Mouse (Mus musculus): ENCODE measurements around the gene Slc24a4. TPM values are rescaled to one million over a fixed set of nuclear protein-coding genes. Genes with fewer than 3 reads are reported as not detected.

Gene Slc24a4
- polyA plus RNA-seq, 1 experiment from 2014 or later = 0.62 TPM

- 75% methylated on average over 18 of the region's 18 CpGs for WGBS
- H3K9me3 ChIP-seq (ENCODE audit: control insufficient read depth, low read length) = no peaks in the 10 kb centered on the region
- H3K4me2 ChIP-seq (ENCODE audit: low read length) = no peak overlapping the region
- H3K4me1 ChIP-seq (replicated peaks; ENCODE audit: control insufficient read depth, insufficient read depth, low read length) = no peaks in the 10 kb centered on the region
- ATAC-seq (replicated peaks; ENCODE audit: low FRiP score, low TSS enrichment, low read depth) (no peak), DNase-seq (ENCODE audit: low spot score) (no peak)
- H3K36me3 ChIP-seq (ENCODE audit: control insufficient read depth, insufficient read depth, low read length) = no peaks in the 10 kb centered on the region
- H3K4me3 ChIP-seq (ENCODE audit: low read depth, low read length) = no peak overlapping the region
- no peak overlapping the region for H3K27ac ChIP-seq (ENCODE audit: low read depth)
- H3K27me3 ChIP-seq (replicated peaks; ENCODE audit: control insufficient read depth, insufficient read depth, low read length) = no peaks in the 10 kb centered on the region
- H3K9ac ChIP-seq (ENCODE audit: low read length) = no peak overlapping the region
These were observed 52.0 kb downstream of the Slc24a4 start for GRCm38 (mm10) chr12:102180371-102181074.

GRCm38 (mm10) chr12:102181799-102182357 lies 53.3 kb downstream of the Slc24a4 start:
- H3K9ac ChIP-seq (ENCODE audit: low read length) = no peak overlapping the region
- DNase-seq (ENCODE audit: low spot score) = peak; percentile 89
- H3K36me3 ChIP-seq (ENCODE audit: control insufficient read depth, insufficient read depth, low read length) = no peaks in the 10 kb centered on the region
- 45% methylated on average over 5 of the region's 5 CpGs for WGBS
- H3K27me3 ChIP-seq (replicated peaks; ENCODE audit: control insufficient read depth, insufficient read depth, low read length) = no peaks in the 10 kb centered on the region
- H3K27ac ChIP-seq (ENCODE audit: low read depth) = no peak overlapping the region
- 0 out of 2 replicates have a peak, but pooled peaks have one; percentile 53 for ATAC-seq (replicated peaks; ENCODE audit: low FRiP score, low TSS enrichment, low read depth)
- no peak overlapping the region for H3K4me3 ChIP-seq (ENCODE audit: low read depth, low read length)
- H3K4me2 ChIP-seq (ENCODE audit: low read length) = no peak overlapping the region
- H3K9me3 ChIP-seq (ENCODE audit: control insufficient read depth, low read length) = no peaks in the 10 kb centered on the region
- no peaks in the 10 kb centered on the region for H3K4me1 ChIP-seq (replicated peaks; ENCODE audit: control insufficient read depth, insufficient read depth, low read length)

- Histone ChIP-seq H3K36me3 (ENCODE audit: control insufficient read depth, insufficient read depth, low read length) (no peaks in the 10 kb centered on the region), H3K9ac (ENCODE audit: low read length) (no peak overlapping the region), H3K27me3 (replicated peaks; ENCODE audit: control insufficient read depth, insufficient read depth, low read length) (no peaks in the 10 kb centered on the region), H3K9me3 (ENCODE audit: control insufficient read depth, low read length) (0 out of 2 replicates have a peak, but pooled peaks cover under 1% of the 10 kb centered on the region), H3K4me1 (replicated peaks; ENCODE audit: control insufficient read depth, insufficient read depth, low read length) (no peaks in the 10 kb centered on the region), H3K27ac (ENCODE audit: low read depth) (no peak overlapping the region), H3K4me2 (ENCODE audit: low read length) (no peak overlapping the region), H3K4me3 (ENCODE audit: low read depth, low read length) (no peak overlapping the region)
- no peak for ATAC-seq (replicated peaks; ENCODE audit: low FRiP score, low TSS enrichment, low read depth)
- DNase-seq (ENCODE audit: low spot score) = no peak
- 80% methylated on average over 6 of the region's 6 CpGs for WGBS
These were observed 54.1 kb downstream of the Slc24a4 start for GRCm38 (mm10) chr12:102182621-102183020.

GRCm38 (mm10) chr12:102183201-102183600 lies 54.7 kb downstream of the Slc24a4 start:
- WGBS = 71% methylated on average over 9 of the region's 9 CpGs
- Histone ChIP-seq H3K4me2 (ENCODE audit: low read length) (no peak overlapping the region), H3K27me3 (replicated peaks; ENCODE audit: control insufficient read depth, insufficient read depth, low read length) (no peaks in the 10 kb centered on the region), H3K4me1 (replicated peaks; ENCODE audit: control insufficient read depth, insufficient read depth, low read length) (no peaks in the 10 kb centered on the region), H3K27ac (ENCODE audit: low read depth) (no peak overlapping the region), H3K4me3 (ENCODE audit: low read depth, low read length) (no peak overlapping the region), H3K9ac (ENCODE audit: low read length) (no peak overlapping the region), H3K9me3 (ENCODE audit: control insufficient read depth, low read length) (0 out of 2 replicates have a peak, but pooled peaks cover 7% of the 10 kb centered on the region), H3K36me3 (ENCODE audit: control insufficient read depth, insufficient read depth, low read length) (no peaks in the 10 kb centered on the region)
- no peak for DNase-seq (ENCODE audit: low spot score)
- no peak for ATAC-seq (replicated peaks; ENCODE audit: low FRiP score, low TSS enrichment, low read depth)

- no peaks in the 10 kb centered on the region for H3K27me3 ChIP-seq (replicated peaks; ENCODE audit: control insufficient read depth, insufficient read depth, low read length)
- no peak overlapping the region for H3K4me3 ChIP-seq (ENCODE audit: low read depth, low read length)
- no peaks in the 10 kb centered on the region for H3K4me1 ChIP-seq (replicated peaks; ENCODE audit: control insufficient read depth, insufficient read depth, low read length)
- H3K4me2 ChIP-seq (ENCODE audit: low read length) = no peak overlapping the region
- ATAC-seq (replicated peaks; ENCODE audit: low FRiP score, low TSS enrichment, low read depth) = no peak
- DNase-seq (ENCODE audit: low spot score) = no peak
- no peaks in the 10 kb centered on the region for H3K36me3 ChIP-seq (ENCODE audit: control insufficient read depth, insufficient read depth, low read length)
- 86% methylated on average over 11 of the region's 11 CpGs for WGBS
- no peak overlapping the region for H3K9ac ChIP-seq (ENCODE audit: low read length)
- H3K9me3 ChIP-seq (ENCODE audit: control insufficient read depth, low read length) = 0 out of 2 replicates have a peak, but pooled peaks cover 7% of the 10 kb centered on the region
- H3K27ac ChIP-seq (ENCODE audit: low read depth) = no peak overlapping the region
These were observed 62.3 kb downstream of the Slc24a4 start for GRCm38 (mm10) chr12:102190820-102191219.

GRCm38 (mm10) chr12:102201516-102201915 lies 73.0 kb downstream of the Slc24a4 start:
- ATAC-seq (replicated peaks; ENCODE audit: low FRiP score, low TSS enrichment, low read depth) (no peak), DNase-seq (ENCODE audit: low spot score) (no peak)
- no peak overlapping the region for H3K27ac ChIP-seq (ENCODE audit: low read depth)
- no peaks in the 10 kb centered on the region for H3K36me3 ChIP-seq (ENCODE audit: control insufficient read depth, insufficient read depth, low read length)
- H3K4me3 ChIP-seq (ENCODE audit: low read depth, low read length) = no peak overlapping the region
- no peak overlapping the region for H3K9ac ChIP-seq (ENCODE audit: low read length)
- H3K4me2 ChIP-seq (ENCODE audit: low read length) = no peak overlapping the region
- H3K4me1 ChIP-seq (replicated peaks; ENCODE audit: control insufficient read depth, insufficient read depth, low read length) = no peaks in the 10 kb centered on the region
- no peaks in the 10 kb centered on the region for H3K27me3 ChIP-seq (replicated peaks; ENCODE audit: control insufficient read depth, insufficient read depth, low read length)
- H3K9me3 ChIP-seq (ENCODE audit: control insufficient read depth, low read length) = no peaks in the 10 kb centered on the region
- WGBS = 75% methylated on average over 4 of the region's 4 CpGs

- Histone ChIP-seq H3K4me1 (replicated peaks; ENCODE audit: control insufficient read depth, insufficient read depth, low read length) (no peaks in the 10 kb centered on the region), H3K4me2 (ENCODE audit: low read length) (no peak overlapping the region), H3K9ac (ENCODE audit: low read length) (no peak overlapping the region), H3K4me3 (ENCODE audit: low read depth, low read length) (no peak overlapping the region), H3K36me3 (ENCODE audit: control insufficient read depth, insufficient read depth, low read length) (no peaks in the 10 kb centered on the region), H3K9me3 (ENCODE audit: control insufficient read depth, low read length) (no peaks in the 10 kb centered on the region), H3K27ac (ENCODE audit: low read depth) (no peak overlapping the region), H3K27me3 (replicated peaks; ENCODE audit: control insufficient read depth, insufficient read depth, low read length) (no peaks in the 10 kb centered on the region)
- WGBS = 49% methylated on average over 9 of the region's 9 CpGs
- no peak for DNase-seq (ENCODE audit: low spot score)
- no peak for ATAC-seq (replicated peaks; ENCODE audit: low FRiP score, low TSS enrichment, low read depth)
These were observed 74.4 kb downstream of the Slc24a4 start for GRCm38 (mm10) chr12:102202901-102203300.

GRCm38 (mm10) chr12:102206471-102206870 lies 77.9 kb downstream of the Slc24a4 start:
- H3K4me1 ChIP-seq (replicated peaks; ENCODE audit: control insufficient read depth, insufficient read depth, low read length) = no peaks in the 10 kb centered on the region
- no peak for ATAC-seq (replicated peaks; ENCODE audit: low FRiP score, low TSS enrichment, low read depth)
- no peaks in the 10 kb centered on the region for H3K27me3 ChIP-seq (replicated peaks; ENCODE audit: control insufficient read depth, insufficient read depth, low read length)
- no peaks in the 10 kb centered on the region for H3K9me3 ChIP-seq (ENCODE audit: control insufficient read depth, low read length)
- no peak for DNase-seq (ENCODE audit: low spot score)
- no peak overlapping the region for H3K4me3 ChIP-seq (ENCODE audit: low read depth, low read length)
- no peak overlapping the region for H3K9ac ChIP-seq (ENCODE audit: low read length)
- no peak overlapping the region for H3K27ac ChIP-seq (ENCODE audit: low read depth)
- H3K36me3 ChIP-seq (ENCODE audit: control insufficient read depth, insufficient read depth, low read length) = no peaks in the 10 kb centered on the region
- H3K4me2 ChIP-seq (ENCODE audit: low read length) = no peak overlapping the region
- WGBS = 64% methylated on average over 1 of the region's 1 CpGs

GRCm38 (mm10) chr12:102207245-102207644 lies 78.7 kb downstream of the Slc24a4 start:
- Histone ChIP-seq H3K27me3 (replicated peaks; ENCODE audit: control insufficient read depth, insufficient read depth, low read length) (no peaks in the 10 kb centered on the region), H3K9ac (ENCODE audit: low read length) (no peak overlapping the region), H3K27ac (ENCODE audit: low read depth) (no peak overlapping the region), H3K36me3 (ENCODE audit: control insufficient read depth, insufficient read depth, low read length) (no peaks in the 10 kb centered on the region), H3K9me3 (ENCODE audit: control insufficient read depth, low read length) (no peaks in the 10 kb centered on the region), H3K4me3 (ENCODE audit: low read depth, low read length) (no peak overlapping the region), H3K4me1 (replicated peaks; ENCODE audit: control insufficient read depth, insufficient read depth, low read length) (no peaks in the 10 kb centered on the region; the same call in 1 of the 2 replicates), H3K4me2 (ENCODE audit: low read length) (no peak overlapping the region)
- DNase-seq (ENCODE audit: low spot score) = no peak
- 91% methylated on average over 7 of the region's 7 CpGs for WGBS
- ATAC-seq (replicated peaks; ENCODE audit: low FRiP score, low TSS enrichment, low read depth) = no peak
